Mouse (Mus musculus): ENCODE measurements at regions not wholly inside any gene's neighbourhood (a gene's known extent, or its start where the extent isn't known, plus 50 kb on each side); places are given as distances from the start of the nearest gene placed in this dataset.
A peak's percentile ranks its signal among the peaks of the same experiment; 100 is the strongest.

GRCm38 (mm10) chr9:42196552-42196951, 67.5 kb downstream of the Sc5d start:
- peak in 1 of 2 experiments; percentile 20 for DNase-seq (ENCODE audit: low spot score in 2 of 2)

GRCm38 (mm10) chr9:42196110-42196509, 67.9 kb downstream of the Sc5d start:
- DNase-seq (ENCODE audit: low spot score in 2 of 2): no peak

DNA sequence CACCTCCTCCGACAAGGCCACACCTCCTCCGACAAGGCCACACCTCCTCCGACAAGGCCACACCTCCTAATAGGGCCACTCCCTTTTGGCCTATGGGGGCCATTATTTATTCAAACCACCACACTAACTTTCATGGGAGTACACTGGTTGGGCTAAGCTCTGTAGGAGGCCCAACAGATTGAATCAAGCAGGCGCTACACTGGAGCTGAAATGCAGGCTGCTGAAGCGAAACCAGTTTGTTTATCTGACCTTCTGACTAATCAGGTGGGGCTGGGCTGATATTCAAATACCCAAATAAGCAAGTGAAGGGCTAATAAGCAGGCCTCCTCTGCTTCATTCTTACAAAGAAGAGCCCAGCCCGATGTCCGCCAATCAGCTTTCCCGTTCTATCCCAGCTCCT, 68.4 kb downstream of the Sc5d start:
- DNase-seq (ENCODE audit: low spot score in 2 of 2): no peak

- no peak for DNase-seq (ENCODE audit: low spot score in 2 of 2)
These were observed 69.1 kb downstream of the Sc5d start for GRCm38 (mm10) chr9:42194939-42195338.

DNA sequence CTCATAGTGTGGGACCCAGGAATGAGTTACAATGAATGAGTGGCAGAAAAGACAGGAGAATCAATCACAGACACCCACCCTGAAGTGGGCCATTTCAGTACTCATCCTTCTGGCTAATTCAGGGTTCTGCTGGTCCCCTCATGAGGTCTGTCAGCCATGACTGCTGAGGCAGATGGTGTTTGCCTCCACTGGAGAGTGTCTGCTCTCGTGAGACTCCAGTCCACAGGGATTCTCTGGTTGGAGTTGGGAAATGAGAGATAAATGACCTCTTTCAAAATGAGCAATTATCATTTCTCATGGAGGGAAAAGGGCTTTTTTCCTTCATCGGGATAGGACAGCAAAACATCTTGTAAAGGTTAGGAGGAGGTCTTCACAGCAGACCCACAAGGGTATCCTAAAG, 69.9 kb downstream of the Sc5d start:
- DNase-seq (ENCODE audit: low spot score in 2 of 2): no peak

DNA sequence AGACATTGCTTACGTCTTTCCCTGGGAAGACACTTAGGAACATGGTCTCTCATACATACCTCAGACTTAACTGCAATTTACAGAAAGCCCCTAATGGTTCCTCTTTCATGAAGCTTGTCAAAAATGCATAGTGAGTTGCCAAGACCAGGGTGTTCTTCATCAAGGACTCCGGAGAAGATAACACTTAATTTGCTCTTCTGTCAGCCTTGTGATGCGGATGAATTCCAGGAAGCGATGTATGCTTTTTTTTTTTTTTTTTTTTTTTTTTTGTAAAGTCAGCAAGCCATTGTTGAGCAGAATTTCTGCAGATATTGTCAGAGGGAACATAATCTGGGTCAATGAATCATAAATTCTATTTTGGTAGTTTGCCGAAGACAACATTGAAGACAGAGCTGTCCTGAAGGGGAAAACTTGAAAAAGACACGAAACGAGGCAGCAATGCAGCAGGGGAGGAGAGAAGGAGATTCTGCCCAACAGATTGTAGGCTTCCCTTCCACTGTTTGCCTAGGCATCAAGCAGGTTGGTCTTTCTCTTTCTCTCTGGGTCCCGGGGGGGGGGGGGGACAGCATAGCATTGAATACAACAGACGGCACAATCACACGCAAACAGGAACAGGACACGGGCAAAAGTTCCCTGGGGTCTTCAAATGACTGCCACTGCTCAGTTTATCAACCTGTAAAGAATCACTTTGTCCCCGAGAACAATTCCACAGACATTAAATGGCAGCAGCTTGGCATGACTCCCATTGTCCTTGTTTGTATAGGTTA, 69.1 kb upstream of the Sorl1 start:
- DNase-seq (ENCODE audit: low spot score in 2 of 2): no peak

- DNase-seq (ENCODE audit: low spot score in 2 of 2): peak in 1 of 2 experiments; percentile 66
These were observed 63.5 kb upstream of the Sorl1 start for GRCm38 (mm10) chr9:42187371-42188228.

DNA sequence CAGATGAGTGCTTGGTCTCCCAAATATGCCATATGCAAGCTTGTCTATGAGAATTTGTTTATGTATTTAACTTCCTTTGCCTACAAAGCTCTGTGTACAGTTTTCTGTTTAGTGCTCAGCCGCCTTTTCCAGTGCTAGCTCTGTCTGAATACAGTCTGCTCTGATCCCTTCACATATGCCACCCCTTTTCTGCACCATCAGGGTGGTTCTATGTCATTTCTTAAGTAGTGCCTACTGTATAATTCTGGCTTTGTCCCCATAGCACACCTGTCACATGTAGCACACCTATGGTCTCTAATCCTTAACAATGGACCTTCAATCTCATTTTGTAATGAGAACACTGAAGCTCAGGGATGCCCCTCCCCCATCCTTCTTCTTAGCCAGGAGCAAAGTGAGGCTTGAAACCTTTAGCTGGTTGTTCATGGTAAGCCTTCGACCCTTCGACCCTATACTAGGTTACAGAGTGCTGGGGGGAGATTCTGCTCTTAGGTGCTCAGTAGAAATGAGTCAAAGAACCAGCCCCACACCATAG, 60.1 kb upstream of the Sorl1 start:
- DNase-seq (ENCODE audit: low spot score in 2 of 2): no peak

DNA sequence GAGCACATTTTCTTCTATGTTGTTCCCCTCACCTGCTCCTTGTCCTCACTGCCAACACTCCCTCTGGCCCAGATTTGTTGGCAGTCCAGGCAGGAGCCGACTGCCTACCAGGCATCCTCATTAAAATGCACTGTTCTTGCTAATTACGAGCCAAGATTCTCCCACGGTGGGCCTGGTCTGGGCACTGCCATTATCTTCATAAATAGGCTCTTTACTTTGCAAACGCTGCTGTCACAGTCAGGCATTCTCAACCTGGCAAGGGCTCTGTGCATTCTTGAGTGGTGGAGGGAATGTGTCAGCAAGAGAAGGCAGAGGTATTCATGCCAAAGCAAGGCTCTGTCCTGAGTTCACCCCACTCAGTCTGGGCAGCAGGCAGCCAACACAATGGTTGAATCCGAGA, 59.4 kb upstream of the Sorl1 start:
- peak; percentile 22 to 69 for DNase-seq (ENCODE audit: low spot score in 2 of 2)

- DNase-seq (ENCODE audit: low spot score in 2 of 2): no peak
These were observed 58.3 kb upstream of the Sorl1 start for GRCm38 (mm10) chr9:42182400-42182799.

GRCm38 (mm10) chr9:42180152-42180551, 56.1 kb upstream of the Sorl1 start:
- no peak for DNase-seq (ENCODE audit: low spot score in 2 of 2)

DNA sequence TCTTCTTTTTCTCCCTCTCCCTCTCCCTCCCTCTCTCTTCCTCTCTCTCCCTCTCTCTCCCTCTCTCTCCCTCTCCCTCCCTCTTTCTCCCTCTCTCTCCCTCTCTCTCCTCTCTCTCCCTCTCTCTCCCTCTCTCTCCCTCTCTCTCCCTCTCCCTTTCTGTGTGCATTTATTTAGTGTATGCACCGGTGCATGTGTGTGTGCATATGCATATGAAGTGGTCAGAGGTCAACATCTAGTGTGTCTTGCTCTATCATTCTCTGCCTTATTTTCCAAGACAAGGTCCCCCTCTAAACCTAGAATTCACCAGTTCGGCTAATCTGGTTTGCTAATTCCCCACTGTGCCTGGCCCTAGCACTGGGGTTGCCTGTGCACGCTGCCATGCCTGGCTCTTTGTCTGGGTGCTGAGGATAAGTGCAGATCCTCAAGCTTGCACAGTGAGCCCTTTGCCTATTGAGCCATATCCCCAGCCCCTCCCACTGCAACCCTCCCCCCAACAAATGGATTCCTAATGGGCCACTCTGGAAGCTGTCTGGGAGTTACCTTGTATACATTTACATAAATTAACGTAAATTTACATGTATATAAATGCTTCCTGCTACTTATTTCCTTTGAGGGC, 54.8 kb upstream of the Sorl1 start:
- no peak for DNase-seq (ENCODE audit: low spot score in 2 of 2)

DNA sequence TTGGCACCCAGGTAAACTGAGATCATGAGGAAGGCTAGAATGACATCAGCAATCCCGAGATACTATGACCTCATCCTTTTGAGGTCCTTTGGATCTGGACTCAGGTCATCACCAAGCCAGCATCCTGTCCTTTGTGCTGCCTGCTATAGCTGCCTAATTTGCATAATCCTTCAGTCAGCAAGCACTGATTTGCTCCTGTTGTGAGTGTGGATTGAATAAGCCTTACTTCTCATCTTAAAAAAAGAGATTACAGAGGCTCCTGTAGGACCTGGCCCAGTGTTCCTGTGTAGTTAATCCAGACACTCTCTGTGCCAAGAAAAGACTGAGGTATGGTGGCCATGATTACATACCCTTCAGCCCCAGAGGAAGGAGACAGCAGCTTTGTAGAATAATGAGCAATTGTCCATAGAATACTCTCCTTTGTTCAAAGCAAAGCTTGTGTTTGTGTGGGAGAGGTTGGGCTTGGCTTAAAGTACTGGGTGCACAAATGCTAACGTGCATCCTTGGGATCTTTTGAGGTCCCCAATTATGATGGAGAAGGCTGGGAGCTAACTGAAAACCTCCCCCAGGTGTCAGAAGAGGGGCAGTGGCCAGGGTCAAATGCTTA, 50.4 kb upstream of the Sorl1 start:
- DNase-seq (ENCODE audit: low spot score in 2 of 2): no peak
